Mouse (Mus musculus) Muller cell, postnatal 12 days (primary cell): ENCODE measurements around the gene Vmn2r53.
"Not testable (repeated sequence)": the region's sequence is repeated elsewhere in the genome, so short reads cannot be mapped to it uniquely, and the experiment has no call there.

Experiments
- DNase-seq: peaks from one replicate; pipeline ENCODE4 v3.0.0-alpha.2; 2015; ENCODE audit errors: inconsistent ontology term

Vmn2r53 gene

GRCm38 (mm10) chr7:12608688-12609087, at the start of gene Vmn2r53:
Vmn2r53 (minus strand) TSS chr7:12608788.
- DNase-seq, result no peak

- DNase-seq, result not testable (repeated sequence)
Observed at GRCm38 (mm10) chr7:12640219-12640618, 31.6 kb upstream of the Vmn2r53 start, which contains the start of gene Vmn2r54. Vmn2r54 (minus strand) TSS chr7:12640319.
